Mouse (Mus musculus): Measurements from ENCODE around the gene Tns1.
A peak's percentile ranks its signal among the peaks of the same experiment; 100 is the strongest.

Gene Tns1

GRCm38 (mm10) chr1:73958210-73958983, 165.9 kb downstream of the Tns1 start:
- no peak for DNase-seq (ENCODE audit: low spot score in 2 of 2)

GRCm38 (mm10) chr1:73957428-73957827, 166.8 kb downstream of the Tns1 start:
- DNase-seq (ENCODE audit: low spot score in 2 of 2), result no peak

- DNase-seq (ENCODE audit: low spot score in 2 of 2), result no peak
Observed at GRCm38 (mm10) chr1:73956320-73956719, 167.9 kb downstream of the Tns1 start.

- no peak for DNase-seq (ENCODE audit: low spot score in 2 of 2)
Observed at GRCm38 (mm10) chr1:73955259-73955842, 168.9 kb downstream of the Tns1 start.

GRCm38 (mm10) chr1:73954614-73955013, 169.6 kb downstream of the Tns1 start:
- no peak for DNase-seq (ENCODE audit: low spot score in 2 of 2)

- DNase-seq (ENCODE audit: low spot score in 2 of 2), result no peak
Observed at GRCm38 (mm10) chr1:73954015-73954408, 170.2 kb downstream of the Tns1 start.

- DNase-seq (ENCODE audit: low spot score in 2 of 2), result no peak
Observed at GRCm38 (mm10) chr1:73953317-73954014, 170.8 kb downstream of the Tns1 start.

- DNase-seq (ENCODE audit: low spot score in 2 of 2), result no peak
Observed at GRCm38 (mm10) chr1:73952598-73952997, 171.7 kb downstream of the Tns1 start.

- peak in 1 of 2 experiments; percentile 54 for DNase-seq (ENCODE audit: low spot score in 2 of 2)
Observed at GRCm38 (mm10) chr1:73951178-73951577, 173.1 kb downstream of the Tns1 start.

GRCm38 (mm10) chr1:73948757-73949156, 175.5 kb downstream of the Tns1 start:
- no peak for DNase-seq (ENCODE audit: low spot score in 2 of 2)

GRCm38 (mm10) chr1:73947525-73948304, 176.5 kb downstream of the Tns1 start:
- no peak for DNase-seq (ENCODE audit: low spot score in 2 of 2)

GRCm38 (mm10) chr1:73946701-73947100, 177.5 kb downstream of the Tns1 start:
- DNase-seq (ENCODE audit: low spot score in 2 of 2), result no peak

GRCm38 (mm10) chr1:73944393-73944792, 179.9 kb downstream of the Tns1 start:
- no peak for DNase-seq (ENCODE audit: low spot score in 2 of 2)

GRCm38 (mm10) chr1:73943667-73944289, 180.5 kb downstream of the Tns1 start:
- DNase-seq (ENCODE audit: low spot score in 2 of 2), result peak in 1 of 2 experiments; percentile 55

GRCm38 (mm10) chr1:73943255-73943654, 181.0 kb downstream of the Tns1 start:
- no peak for DNase-seq (ENCODE audit: low spot score in 2 of 2)

GRCm38 (mm10) chr1:73942243-73942642, 182.0 kb downstream of the Tns1 start:
- no peak for DNase-seq (ENCODE audit: low spot score in 2 of 2)

GRCm38 (mm10) chr1:73941697-73942096, 182.6 kb downstream of the Tns1 start:
- no peak for DNase-seq (ENCODE audit: low spot score in 2 of 2)

- DNase-seq (ENCODE audit: low spot score in 2 of 2), result no peak
Observed at GRCm38 (mm10) chr1:73940491-73941204, 183.6 kb downstream of the Tns1 start.

GRCm38 (mm10) chr1:73938597-73938996, 185.7 kb downstream of the Tns1 start:
- DNase-seq (ENCODE audit: low spot score in 2 of 2), result no peak

- DNase-seq (ENCODE audit: low spot score in 2 of 2), result no peak
Observed at GRCm38 (mm10) chr1:73937805-73938204, 186.4 kb downstream of the Tns1 start.

GRCm38 (mm10) chr1:73936537-73936936, 187.7 kb downstream of the Tns1 start:
- no peak for DNase-seq (ENCODE audit: low spot score in 2 of 2)
